Mouse (Mus musculus) cerebellum, adult 2 months (tissue): Measurements from ENCODE around the gene Ppargc1a. TPM values are rescaled to one million over a fixed set of nuclear protein-coding genes. Genes with fewer than 3 reads are reported as not detected.

ENCODE experiments used
- DNase-seq, 2 experiments: peaks; one replicate each; pipeline ENCODE4 v3.0.0; 2021
- H3K27ac ChIP-seq: fragments of 200-500 bp; 2 replicates; pipeline ENCODE4 v1.5.1; 2012; ENCODE audit warnings: low read length, control low read depth, inconsistent platforms; ENCODE audit not compliant: insufficient read depth
- H3K27me3 ChIP-seq: fragments of 200-500 bp; 2 replicates; pipeline ENCODE4 v1.6.1; 2012; ENCODE audit warnings: inconsistent platforms, mild to moderate bottlenecking, low read length, moderate library complexity; ENCODE audit not compliant: control insufficient read depth, insufficient read depth
- H3K4me1 ChIP-seq: fragments of 200-500 bp; 2 replicates; pipeline ENCODE4 v1.6.1; 2011; ENCODE audit warnings: low read length; ENCODE audit not compliant: control insufficient read depth, insufficient read depth
- H3K4me3 ChIP-seq: fragments of 200-500 bp; replicated peaks from 2 replicates; pipeline ENCODE3; 2011; ENCODE audit warnings: mild to moderate bottlenecking, low read depth, low read length, control low read depth; ENCODE audit not compliant: insufficient read depth
- CTCF ChIP-seq: fragments of 200-500 bp; IDR thresholded peaks from 2 replicates; pipeline ENCODE4 v1.5.1; 2011; ENCODE audit warnings: low read depth, mild to moderate bottlenecking, control low read depth, low read length, moderate library complexity, borderline replicate concordance; ENCODE audit not compliant: insufficient read depth
- POLR2A ChIP-seq: fragments of 200-500 bp; IDR thresholded peaks from 2 replicates; pipeline ENCODE4 v1.6.1; 2011; ENCODE audit warnings: low read length, control low read depth, borderline replicate concordance; ENCODE audit not compliant: insufficient read depth
- WGBS: fragments of 180-500 bp; shearing (Covaris S2); methylation state at CpG from one replicate; pipeline ENCODE4 v1.1.7; 2018; 5-methylcytosine and 5-hydroxymethylcytosine counted together
- polyA plus RNA-seq: library from polyadenylated mRNA; depleted of rRNA; stranded (reverse); fragments of >200 nt; gene quantifications from 2 replicates; pipeline ENCODE4 v1.2.3, GENCODE M21; 2012

The Ppargc1a gene
- polyA plus RNA-seq, 1 experiment = 25.9 TPM

- 86% methylated on average over 2 of the region's 2 CpGs for WGBS
- no peak for TF ChIP-seq POLR2A
- no peak for TF ChIP-seq CTCF
- Histone ChIP-seq H3K27ac (no peak overlapping the region), H3K4me3 (no peak overlapping the region), H3K27me3 (no peaks in the 10 kb centered on the region), H3K4me1 (no peaks in the 10 kb centered on the region)
- DNase-seq = no peak
Measured at GRCm38 (mm10) chr5:51586187-51586586, 18.7 kb upstream of the Ppargc1a start.

- Histone ChIP-seq H3K27me3 (no peaks in the 10 kb centered on the region), H3K4me3 (no peak overlapping the region), H3K4me1 (no peaks in the 10 kb centered on the region), H3K27ac (no peak overlapping the region)
- 63% methylated on average over 6 of the region's 6 CpGs for WGBS
- TF ChIP-seq CTCF (no peak), POLR2A (no peak)
- DNase-seq = no peak
Measured at GRCm38 (mm10) chr5:51584987-51585386, 17.5 kb upstream of the Ppargc1a start.

DNA sequence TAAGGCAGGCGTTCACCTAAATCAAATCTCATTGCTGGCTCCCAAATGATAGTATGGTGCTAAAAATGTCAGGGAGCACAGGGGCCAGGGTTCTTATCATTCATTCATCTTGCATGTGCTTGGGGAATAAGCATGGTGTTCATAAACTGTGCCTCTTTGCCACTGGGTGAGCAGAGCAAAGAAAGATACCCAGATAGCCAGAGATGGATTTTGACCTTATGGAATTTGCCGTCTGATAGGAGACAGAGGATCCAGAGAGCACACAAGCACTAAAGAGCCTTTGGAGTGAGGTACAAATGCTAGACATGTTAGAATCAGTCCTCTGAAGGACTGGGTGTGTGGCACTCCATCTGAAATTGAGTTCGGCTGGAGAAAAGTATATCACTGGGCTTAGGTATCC, 16.7 kb upstream of the Ppargc1a start:
- no peaks in the 10 kb centered on the region for H3K4me1 ChIP-seq
- 91% methylated on average over 3 of the region's 3 CpGs for WGBS
- no peaks in the 10 kb centered on the region for H3K27me3 ChIP-seq
- H3K27ac ChIP-seq = no peak overlapping the region
- TF ChIP-seq POLR2A (no peak), CTCF (no peak)
- no peak for DNase-seq
- no peak overlapping the region for H3K4me3 ChIP-seq

DNA sequence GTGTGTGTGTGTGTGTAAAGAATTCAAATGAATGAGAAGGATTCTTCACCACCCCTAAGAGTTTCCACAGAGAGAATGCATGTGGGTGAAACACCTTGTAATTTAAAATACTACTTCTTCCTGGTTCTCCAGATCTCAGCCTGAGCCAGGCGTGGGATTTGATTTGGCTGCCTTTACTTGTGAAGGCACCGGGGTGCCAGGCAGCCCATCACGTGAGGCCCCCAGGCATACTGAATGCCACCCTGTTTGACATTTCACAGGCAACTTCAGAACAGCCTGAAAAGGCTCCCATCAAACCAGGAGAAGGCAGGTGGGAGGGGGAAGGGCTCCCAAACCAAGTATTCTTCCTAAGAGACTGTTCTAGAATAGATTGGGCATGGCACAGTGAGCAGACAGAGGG, 16.1 kb upstream of the Ppargc1a start:
- Histone ChIP-seq H3K27ac (no peak overlapping the region), H3K4me3 (no peak overlapping the region), H3K27me3 (no peaks in the 10 kb centered on the region), H3K4me1 (no peaks in the 10 kb centered on the region)
- 54% methylated on average over 3 of the region's 3 CpGs for WGBS
- DNase-seq = no peak
- TF ChIP-seq CTCF (no peak), POLR2A (no peak)

- Histone ChIP-seq H3K27ac (no peak overlapping the region), H3K4me1 (no peaks in the 10 kb centered on the region), H3K4me3 (no peak overlapping the region), H3K27me3 (no peaks in the 10 kb centered on the region)
- DNase-seq = no peak
- 35% methylated on average over 4 of the region's 4 CpGs for WGBS
- TF ChIP-seq CTCF = no peak
- TF ChIP-seq POLR2A = no peak
Measured at GRCm38 (mm10) chr5:51583030-51583429, 15.5 kb upstream of the Ppargc1a start.

GRCm38 (mm10) chr5:51582618-51583017, 15.1 kb upstream of the Ppargc1a start:
- Histone ChIP-seq H3K4me3 (no peak overlapping the region), H3K4me1 (no peaks in the 10 kb centered on the region), H3K27me3 (no peaks in the 10 kb centered on the region), H3K27ac (no peak overlapping the region)
- DNase-seq = peak in 1 of 2 experiments; percentile 40
- WGBS = 34% methylated on average over 5 of the region's 5 CpGs
- no peak for TF ChIP-seq CTCF
- no peak for TF ChIP-seq POLR2A

- TF ChIP-seq CTCF (no peak), POLR2A (no peak)
- Histone ChIP-seq H3K27ac (no peak overlapping the region), H3K4me3 (no peak overlapping the region), H3K27me3 (no peaks in the 10 kb centered on the region), H3K4me1 (no peaks in the 10 kb centered on the region)
- DNase-seq = no peak
- 94% methylated on average over 1 of the region's 1 CpGs for WGBS
Measured at GRCm38 (mm10) chr5:51577594-51577993, 10.1 kb upstream of the Ppargc1a start.

DNA sequence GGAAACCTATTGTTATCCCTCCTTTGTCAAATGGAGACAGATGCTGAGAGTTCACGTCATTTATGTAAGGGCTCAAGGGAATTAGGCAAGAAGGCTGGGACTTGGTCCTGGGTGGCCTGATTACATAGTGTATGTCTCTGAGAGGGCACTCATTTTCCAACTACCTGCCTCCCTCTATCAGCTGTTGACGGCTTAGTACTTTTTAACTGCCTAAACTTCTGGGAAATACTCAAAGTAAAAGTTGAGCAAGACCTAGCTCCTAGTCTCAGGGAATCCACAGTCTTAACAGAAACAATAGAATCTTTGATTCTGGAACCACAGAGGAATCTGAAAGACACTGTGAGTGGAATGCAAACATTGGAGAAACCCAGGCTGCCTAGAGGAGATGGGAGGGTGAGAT, 6.2 kb upstream of the Ppargc1a start:
- DNase-seq = no peak
- Histone ChIP-seq H3K4me1 (no peaks in the 10 kb centered on the region), H3K27ac (no peak overlapping the region), H3K27me3 (no peaks in the 10 kb centered on the region), H3K4me3 (no peak overlapping the region)
- TF ChIP-seq POLR2A = no peak
- no peak for TF ChIP-seq CTCF
- 69% methylated on average over 2 of the region's 2 CpGs for WGBS
